Mouse (Mus musculus) embryonic fibroblast, embryonic 13.5 days (primary cell): Measurements from ENCODE around the gene Zbtb4. TPM values are rescaled to one million over a fixed set of nuclear protein-coding genes. Genes with fewer than 3 reads are reported as not detected.
A peak's percentile ranks its signal among the peaks of the same experiment; 100 is the strongest.

Experiments
- H3K27ac ChIP-seq: 2 replicates; pipeline ENCODE4 v1.5.1; 2012; ENCODE audit warnings: low read length, control low read depth, inconsistent platforms; ENCODE audit not compliant: insufficient read depth
- H3K4me1 ChIP-seq: 2 replicates; pipeline ENCODE4 v1.6.1; 2011; ENCODE audit warnings: low read length; ENCODE audit not compliant: control insufficient read depth, insufficient read depth
- H3K4me3 ChIP-seq: 2 replicates; pipeline ENCODE4 v1.5.1; 2011; ENCODE audit warnings: mild to moderate bottlenecking, control low read depth, low read length; ENCODE audit not compliant: insufficient read depth
- CTCF ChIP-seq: IDR thresholded peaks from 2 replicates; pipeline ENCODE4 v1.5.1; 2011; ENCODE audit warnings: mild to moderate bottlenecking, control low read depth, low read length, moderate library complexity, borderline replicate concordance; ENCODE audit not compliant: insufficient read depth
- POLR2A ChIP-seq: IDR thresholded peaks from 2 replicates; pipeline ENCODE4 v1.6.1; 2011; ENCODE audit warnings: low read depth, mild to moderate bottlenecking, control low read depth, low read length, moderate library complexity
- polyA plus RNA-seq: library from polyadenylated mRNA; stranded (reverse); fragments of >200 nt; gene quantifications from 2 replicates; pipeline ENCODE4 v1.2.4, GENCODE M21; 2011; ENCODE audit warnings: low read depth; ENCODE audit not compliant: missing spikeins, insufficient read length

The Zbtb4 gene
- polyA plus RNA-seq, 1 experiment: 22.6 TPM

- H3K4me3 ChIP-seq: no peak overlapping the region
- TF ChIP-seq POLR2A: no peak
- no peak for TF ChIP-seq CTCF
- H3K27ac ChIP-seq: no peak overlapping the region
- peaks cover 9% of the 10 kb centered on the region for H3K4me1 ChIP-seq
Measured at GRCm38 (mm10) chr11:69751635-69752034, 14.1 kb upstream of the Zbtb4 start.

DNA sequence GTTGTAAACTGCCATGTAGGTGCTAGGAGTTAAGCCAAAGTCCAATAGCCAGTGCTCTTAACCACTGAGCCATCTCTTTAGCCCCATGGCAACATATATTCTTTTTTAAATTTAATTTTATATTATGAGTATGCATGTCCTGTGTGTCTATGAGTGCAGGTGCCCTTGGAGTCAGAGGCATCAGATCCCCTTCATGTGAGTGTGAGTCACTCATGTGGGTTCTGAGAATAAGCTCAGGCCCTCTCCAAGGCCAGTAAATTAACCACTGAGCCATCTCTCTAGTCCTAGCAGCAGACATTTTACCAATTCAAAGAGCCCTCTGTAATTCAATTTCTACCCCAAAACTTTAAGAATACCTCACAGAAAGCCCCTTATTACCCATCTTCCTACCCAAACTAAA is 13.0 kb upstream of the Zbtb4 start:
- Histone ChIP-seq H3K27ac (no peak overlapping the region), H3K4me1 (peaks cover 11% of the 10 kb centered on the region)
- TF ChIP-seq CTCF (no peak), POLR2A (no peak)

GRCm38 (mm10) chr11:69754233-69754632 is 11.5 kb upstream of the Zbtb4 start:
- no peak for TF ChIP-seq CTCF
- no peak for TF ChIP-seq POLR2A
- Histone ChIP-seq H3K4me1 (peaks cover 11% of the 10 kb centered on the region), H3K4me3 (no peak overlapping the region), H3K27ac (no peak overlapping the region)

More for the DNA sequence above, 13.0 kb upstream of the Zbtb4 start:
- H3K4me3 ChIP-seq: no peak overlapping the region

GRCm38 (mm10) chr11:69754701-69755100 is 11.0 kb upstream of the Zbtb4 start:
- TF ChIP-seq CTCF (no peak), POLR2A (no peak)
- Histone ChIP-seq H3K27ac (no peak overlapping the region), H3K4me1 (peaks cover 11% of the 10 kb centered on the region), H3K4me3 (no peak overlapping the region)

DNA sequence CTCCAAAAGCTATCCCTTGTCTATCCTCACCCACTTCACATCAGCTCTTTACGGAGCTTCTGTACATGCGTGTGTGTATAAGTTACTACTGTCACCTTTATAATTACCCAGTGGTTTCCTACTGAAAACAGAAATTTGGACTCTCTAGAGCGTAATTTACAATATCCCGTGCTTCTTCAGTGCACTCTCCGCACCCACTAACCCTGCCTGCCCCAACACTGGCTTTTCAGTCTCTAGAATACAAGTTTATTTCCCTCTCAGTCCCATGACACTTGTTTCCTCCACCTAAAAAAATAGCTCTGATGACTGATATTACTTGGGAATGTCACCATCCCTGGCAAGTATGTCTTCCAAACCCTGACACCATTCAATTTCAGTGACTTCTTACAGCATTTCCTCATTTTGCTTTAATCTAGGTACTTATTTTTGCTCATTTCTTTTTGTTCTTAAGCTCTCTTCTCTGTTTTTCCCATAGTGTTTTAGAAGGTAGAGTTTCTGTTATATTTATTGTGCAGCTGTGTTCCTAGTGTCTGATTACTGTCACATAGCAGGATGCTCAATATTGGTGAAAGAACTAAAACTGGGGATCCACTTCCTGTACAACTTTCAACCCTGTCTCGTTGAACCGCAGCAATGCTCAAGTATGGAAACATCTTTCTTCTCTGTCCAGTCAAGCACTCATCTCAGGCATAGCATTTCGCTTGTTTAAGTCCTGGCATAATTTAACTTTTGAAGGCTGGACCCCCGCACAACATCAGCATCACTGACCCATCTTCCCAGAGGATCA is 8.2 kb upstream of the Zbtb4 start:
- Histone ChIP-seq H3K4me1 (peaks cover 16% of the 10 kb centered on the region), H3K27ac (peak overlapping the region; percentile 64), H3K4me3 (peak overlapping the region; percentile 98)
- TF ChIP-seq POLR2A (no peak), CTCF (no peak)

GRCm38 (mm10) chr11:69758090-69758456 is 7.6 kb upstream of the Zbtb4 start:
- Histone ChIP-seq H3K4me3 (peak overlapping the region; percentile 98), H3K27ac (peak overlapping the region; percentile 88), H3K4me1 (peaks cover 14% of the 10 kb centered on the region)
- TF ChIP-seq CTCF (no peak), POLR2A (no peak; the same call in 1 of the 2 replicates)

- H3K4me3 ChIP-seq: peak within 1 kb of the TSS; percentile 98
- H3K4me1 ChIP-seq: peaks cover 13% of the 10 kb centered on the region
- TF ChIP-seq CTCF (no peak), POLR2A (peak; percentile 99)
- H3K27ac ChIP-seq: peak within 1 kb of the TSS; percentile 95
Measured at GRCm38 (mm10) chr11:69758478-69758970, 7.2 kb upstream of the Zbtb4 start, which contains the start of gene Polr2a. Gene Polr2a (minus strand): TSS chr11:69758637.

- TF ChIP-seq POLR2A: peak; percentile 47
- no peak for TF ChIP-seq CTCF
- Histone ChIP-seq H3K4me1 (peaks cover 13% of the 10 kb centered on the region), H3K4me3 (peak overlapping the region; percentile 46), H3K27ac (peak overlapping the region; percentile 95)
Measured at GRCm38 (mm10) chr11:69758971-69759721, 6.6 kb upstream of the Zbtb4 start.

- Histone ChIP-seq H3K27ac (0 out of 2 replicates have a peak overlapping the region, but pooled peaks have one; percentile 95), H3K4me1 (peaks cover 13% of the 10 kb centered on the region), H3K4me3 (no peak overlapping the region)
- TF ChIP-seq CTCF (no peak), POLR2A (no peak)
Measured at GRCm38 (mm10) chr11:69760160-69760900, 5.4 kb upstream of the Zbtb4 start.
